Mouse (Mus musculus) forebrain, embryonic 12.5 days (tissue): ENCODE data around the gene Dusp1. TPM values are rescaled to one million over a fixed set of nuclear protein-coding genes. Genes with fewer than 3 reads are reported as not detected.

Source experiments
- ATAC-seq: fragments of 200-750 bp; cut with Nextera tagmentation; 2 replicates; pipeline ENCODE4 v1.8.0; 2017; ENCODE audit warnings: moderate TSS enrichment; ENCODE audit not compliant: low FRiP score
- H3K27ac ChIP-seq: fragments of 300-500 bp; sonication (generic); 2 replicates; pipeline ENCODE4 v1.5.1; 2016; ENCODE audit warnings: mild to moderate bottlenecking
- H3K27me3 ChIP-seq: fragments of 300-500 bp; sonication (generic); 2 replicates; pipeline ENCODE4 v1.6.1; 2016; ENCODE audit warnings: mild to moderate bottlenecking
- H3K36me3 ChIP-seq: fragments of 300-500 bp; sonication (generic); replicated peaks from 2 replicates; pipeline ENCODE4 v1.6.1; 2016; ENCODE audit warnings: mild to moderate bottlenecking
- H3K4me1 ChIP-seq: fragments of 300-500 bp; sonication (generic); 2 replicates; pipeline ENCODE4 v1.6.1; 2016
- H3K4me2 ChIP-seq: fragments of 300-500 bp; sonication (generic); 2 replicates; pipeline ENCODE4 v1.6.1; 2016; ENCODE audit warnings: mild to moderate bottlenecking, moderate library complexity
- H3K4me3 ChIP-seq: fragments of 300-500 bp; sonication (generic); replicated peaks from 2 replicates; pipeline ENCODE4 v1.5.1; 2016; ENCODE audit warnings: mild to moderate bottlenecking
- H3K9ac ChIP-seq: fragments of 300-500 bp; sonication (generic); 2 replicates; pipeline ENCODE4 v1.6.1; 2016; ENCODE audit warnings: mild to moderate bottlenecking
- H3K9me3 ChIP-seq: fragments of 300-500 bp; sonication (generic); 2 replicates; pipeline ENCODE4 v1.6.1; 2016
- WGBS: fragments of 180-500 bp; shearing (Covaris S2); methylation state at CpG from one replicate; pipeline ENCODE4 v1.1.7; 2016; 5-methylcytosine and 5-hydroxymethylcytosine counted together
- polyA plus RNA-seq: library from polyadenylated mRNA; unstranded; fragments of >200 nt; fragmentation: Nextera tagmentation; extraction: Ambion mirVana; gene quantifications from 2 replicates; pipeline ENCODE4 v1.2.1, GENCODE M21; 2016

The Dusp1 gene
- polyA plus RNA-seq, 1 experiment from 2014 or later, result 39.8 TPM

DNA sequence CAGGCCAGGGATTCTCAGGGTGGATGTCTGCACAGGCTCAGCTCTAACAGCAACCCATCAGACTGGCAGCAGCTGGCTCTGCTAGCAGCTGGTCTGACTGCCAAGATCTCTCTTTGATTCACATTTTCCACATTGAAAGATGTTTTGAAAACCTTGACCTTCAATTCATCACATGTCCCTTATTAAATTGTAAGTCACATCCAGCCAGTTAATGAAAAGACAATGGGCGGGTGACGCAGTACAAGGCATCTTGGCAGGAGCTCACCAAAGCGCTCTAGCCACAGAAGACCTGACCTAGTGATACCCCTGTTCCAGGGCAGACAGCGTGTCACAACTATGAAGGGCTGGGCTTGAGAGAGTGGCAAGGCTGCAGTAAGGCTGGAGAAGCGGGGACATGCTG, 20.4 kb upstream of the Dusp1 start:
- no peak overlapping the region for H3K4me2 ChIP-seq
- no peak overlapping the region for H3K27ac ChIP-seq
- H3K9me3 ChIP-seq, result no peaks in the 10 kb centered on the region
- no peak overlapping the region for H3K9ac ChIP-seq
- no peak for ATAC-seq
- no peaks in the 10 kb centered on the region for H3K27me3 ChIP-seq
- H3K4me3 ChIP-seq, result no peak overlapping the region
- peaks cover 16% of the 10 kb centered on the region for H3K4me1 ChIP-seq
- H3K36me3 ChIP-seq, result peaks cover 31% of the 10 kb centered on the region
- 92% methylated on average over 5 of the region's 5 CpGs for WGBS

DNA sequence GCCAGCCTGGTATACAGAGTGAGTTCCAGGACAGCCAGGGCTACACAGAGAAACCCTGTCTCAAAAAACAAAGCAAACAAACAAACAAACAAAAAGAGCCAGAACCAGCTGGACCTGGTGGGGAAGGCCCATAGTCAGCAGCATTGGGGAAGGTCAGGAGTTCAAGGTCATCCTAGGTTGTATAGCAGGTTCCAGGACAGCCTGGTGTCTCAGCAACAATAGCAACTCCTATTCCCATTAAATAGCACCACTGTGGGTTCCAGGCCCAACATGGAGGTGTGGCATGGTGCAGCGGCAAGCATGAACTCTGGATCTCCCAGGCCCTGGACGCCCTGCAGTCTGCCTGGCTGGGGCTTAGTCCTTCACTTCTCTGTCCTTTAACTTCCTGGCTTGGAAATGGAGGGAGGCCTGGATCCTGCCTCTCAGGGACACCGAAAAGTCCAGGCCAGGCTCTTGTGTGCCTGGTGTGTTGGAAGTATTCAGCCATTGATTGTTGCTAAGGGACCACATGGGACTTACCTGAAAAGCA, 19.0 kb upstream of the Dusp1 start:
- Histone ChIP-seq H3K4me3 (no peak overlapping the region), H3K27me3 (no peaks in the 10 kb centered on the region), H3K9ac (no peak overlapping the region), H3K9me3 (no peaks in the 10 kb centered on the region), H3K4me1 (peaks cover 24% of the 10 kb centered on the region), H3K4me2 (no peak overlapping the region), H3K36me3 (peaks cover 31% of the 10 kb centered on the region), H3K27ac (no peak overlapping the region)
- WGBS, result 97% methylated on average over 3 of the region's 3 CpGs
- ATAC-seq, result no peak

DNA sequence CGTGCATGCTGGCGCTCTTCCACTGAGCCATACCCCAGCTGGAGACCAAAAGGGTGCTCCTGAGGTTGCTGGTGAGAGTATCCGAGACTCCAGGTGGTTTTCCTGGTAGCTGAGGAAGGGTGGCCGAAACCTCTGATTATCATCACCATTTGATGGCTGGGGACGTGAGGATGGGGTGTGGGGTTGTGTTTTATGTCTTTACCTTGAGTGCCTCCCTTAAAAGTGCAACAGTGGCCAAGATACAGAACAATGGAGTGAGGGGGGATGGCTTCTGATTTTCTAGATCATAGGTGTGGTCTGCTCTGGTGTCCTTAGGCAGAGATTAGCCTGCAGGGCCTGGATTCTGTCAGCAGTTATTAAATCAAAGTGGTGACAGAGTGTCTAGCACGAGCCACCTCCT, 17.5 kb upstream of the Dusp1 start:
- WGBS, result 92% methylated on average over 6 of the region's 6 CpGs
- no peak overlapping the region for H3K4me3 ChIP-seq
- no peaks in the 10 kb centered on the region for H3K27me3 ChIP-seq
- peaks cover 21% of the 10 kb centered on the region for H3K4me1 ChIP-seq
- H3K27ac ChIP-seq, result no peak overlapping the region
- H3K36me3 ChIP-seq, result peaks cover 37% of the 10 kb centered on the region
- ATAC-seq, result no peak
- H3K9ac ChIP-seq, result no peak overlapping the region
- H3K9me3 ChIP-seq, result no peaks in the 10 kb centered on the region
- no peak overlapping the region for H3K4me2 ChIP-seq

DNA sequence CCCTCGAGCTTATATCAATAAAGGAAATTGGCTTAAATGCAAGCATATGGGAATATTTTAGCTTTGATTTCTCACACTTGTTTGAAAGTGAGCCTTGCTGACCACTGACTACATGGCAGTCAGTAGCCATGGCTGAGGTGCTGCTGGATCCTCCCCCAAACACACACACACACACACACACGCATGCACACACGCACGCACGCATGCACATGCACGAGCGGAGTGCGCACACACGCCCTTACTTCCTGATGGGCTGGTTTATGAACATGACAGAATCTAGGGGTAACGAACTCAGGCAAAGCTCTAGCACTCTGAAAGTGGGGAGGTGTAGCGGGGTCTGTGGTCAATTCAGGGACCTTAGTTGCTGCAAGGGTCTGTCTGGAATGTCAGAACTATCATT, 16.8 kb upstream of the Dusp1 start:
- no peak overlapping the region for H3K27ac ChIP-seq
- 96% methylated on average over 11 of the region's 11 CpGs for WGBS
- peaks cover 37% of the 10 kb centered on the region for H3K36me3 ChIP-seq
- no peaks in the 10 kb centered on the region for H3K9me3 ChIP-seq
- H3K9ac ChIP-seq, result no peak overlapping the region
- H3K27me3 ChIP-seq, result no peaks in the 10 kb centered on the region
- no peak for ATAC-seq
- no peak overlapping the region for H3K4me2 ChIP-seq
- no peak overlapping the region for H3K4me3 ChIP-seq
- peaks cover 14% of the 10 kb centered on the region; the same call in 1 of the 2 replicates for H3K4me1 ChIP-seq

DNA sequence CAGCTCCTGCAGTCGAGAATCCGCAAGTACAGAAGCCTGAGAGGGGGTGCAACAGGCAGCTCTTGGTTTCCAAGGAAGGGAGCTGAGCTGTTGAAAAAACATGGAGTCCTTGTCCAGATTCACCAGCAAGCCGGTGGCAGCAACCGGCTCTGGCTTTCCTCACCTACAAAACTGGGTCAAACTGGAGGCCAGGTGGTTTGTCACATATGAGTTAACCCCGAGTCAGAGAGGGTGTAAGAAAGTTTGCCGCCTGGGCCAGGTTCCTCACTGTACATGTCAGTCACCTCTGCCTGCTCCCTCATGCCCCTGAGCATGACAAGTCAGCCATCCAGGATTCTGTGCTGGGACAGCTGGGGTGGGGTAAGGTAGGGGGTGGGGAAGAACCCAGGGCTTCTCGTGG, 16.2 kb upstream of the Dusp1 start:
- Histone ChIP-seq H3K9me3 (no peaks in the 10 kb centered on the region), H3K27me3 (no peaks in the 10 kb centered on the region), H3K9ac (no peak overlapping the region), H3K4me2 (no peak overlapping the region), H3K27ac (no peak overlapping the region), H3K36me3 (peaks cover 37% of the 10 kb centered on the region), H3K4me3 (no peak overlapping the region), H3K4me1 (peaks cover 12% of the 10 kb centered on the region; the same call in 1 of the 2 replicates)
- no peak for ATAC-seq
- WGBS, result 86% methylated on average over 7 of the region's 7 CpGs

DNA sequence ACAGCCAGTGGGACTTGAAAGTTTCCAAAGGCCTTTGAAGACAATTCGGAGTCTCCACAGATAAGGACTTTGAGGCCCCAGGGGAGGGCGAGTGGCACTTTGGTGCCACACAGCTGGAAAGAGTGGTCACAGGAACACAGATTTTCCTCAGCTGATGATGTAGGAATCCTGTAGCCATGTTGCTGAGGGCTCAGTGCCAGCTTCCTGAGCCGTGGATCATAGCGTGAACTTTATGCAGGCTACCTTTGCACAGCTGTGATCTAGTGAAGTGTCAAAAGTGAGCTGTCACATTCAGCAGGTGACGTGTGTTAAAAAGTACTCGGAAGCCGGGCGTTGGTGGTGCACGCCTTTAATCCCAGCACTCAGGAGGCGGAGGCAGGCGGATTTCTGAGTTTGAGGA, 15.4 kb upstream of the Dusp1 start:
- WGBS, result 90% methylated on average over 11 of the region's 11 CpGs
- H3K4me2 ChIP-seq, result no peak overlapping the region
- H3K4me1 ChIP-seq, result peaks cover 12% of the 10 kb centered on the region; the same call in 1 of the 2 replicates
- no peak for ATAC-seq
- peaks cover 41% of the 10 kb centered on the region for H3K36me3 ChIP-seq
- no peak overlapping the region for H3K9ac ChIP-seq
- H3K27me3 ChIP-seq, result no peaks in the 10 kb centered on the region
- no peaks in the 10 kb centered on the region for H3K9me3 ChIP-seq
- H3K4me3 ChIP-seq, result no peak overlapping the region
- H3K27ac ChIP-seq, result no peak overlapping the region

DNA sequence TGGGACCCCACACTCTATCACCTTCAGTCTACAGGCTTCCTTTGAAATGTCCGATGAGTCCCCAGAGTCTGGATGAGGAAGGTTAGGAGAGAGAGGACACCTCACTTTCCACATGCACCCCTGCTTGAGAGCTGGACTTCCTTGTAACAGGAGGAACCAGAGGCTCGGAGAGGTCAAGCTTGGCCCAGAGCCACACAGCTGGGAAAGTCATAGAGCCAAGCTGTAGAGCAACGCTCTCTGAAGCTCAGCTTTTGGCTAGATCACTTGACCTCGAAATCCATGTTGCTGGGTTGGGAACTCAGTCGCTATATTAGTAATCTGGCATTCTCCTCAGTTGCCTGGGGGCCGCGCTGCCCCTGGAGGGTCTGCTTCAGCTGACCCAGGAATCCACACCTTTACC, 14.9 kb upstream of the Dusp1 start:
- no peak overlapping the region for H3K4me2 ChIP-seq
- H3K27me3 ChIP-seq, result no peaks in the 10 kb centered on the region
- H3K4me3 ChIP-seq, result no peak overlapping the region
- WGBS, result 96% methylated on average over 7 of the region's 7 CpGs
- peaks cover 44% of the 10 kb centered on the region for H3K36me3 ChIP-seq
- peaks cover 12% of the 10 kb centered on the region; the same call in 1 of the 2 replicates for H3K4me1 ChIP-seq
- H3K9ac ChIP-seq, result no peak overlapping the region
- H3K27ac ChIP-seq, result 0 out of 2 replicates have a peak overlapping the region, but pooled peaks have one; percentile 42
- no peaks in the 10 kb centered on the region for H3K9me3 ChIP-seq
- no peak for ATAC-seq

DNA sequence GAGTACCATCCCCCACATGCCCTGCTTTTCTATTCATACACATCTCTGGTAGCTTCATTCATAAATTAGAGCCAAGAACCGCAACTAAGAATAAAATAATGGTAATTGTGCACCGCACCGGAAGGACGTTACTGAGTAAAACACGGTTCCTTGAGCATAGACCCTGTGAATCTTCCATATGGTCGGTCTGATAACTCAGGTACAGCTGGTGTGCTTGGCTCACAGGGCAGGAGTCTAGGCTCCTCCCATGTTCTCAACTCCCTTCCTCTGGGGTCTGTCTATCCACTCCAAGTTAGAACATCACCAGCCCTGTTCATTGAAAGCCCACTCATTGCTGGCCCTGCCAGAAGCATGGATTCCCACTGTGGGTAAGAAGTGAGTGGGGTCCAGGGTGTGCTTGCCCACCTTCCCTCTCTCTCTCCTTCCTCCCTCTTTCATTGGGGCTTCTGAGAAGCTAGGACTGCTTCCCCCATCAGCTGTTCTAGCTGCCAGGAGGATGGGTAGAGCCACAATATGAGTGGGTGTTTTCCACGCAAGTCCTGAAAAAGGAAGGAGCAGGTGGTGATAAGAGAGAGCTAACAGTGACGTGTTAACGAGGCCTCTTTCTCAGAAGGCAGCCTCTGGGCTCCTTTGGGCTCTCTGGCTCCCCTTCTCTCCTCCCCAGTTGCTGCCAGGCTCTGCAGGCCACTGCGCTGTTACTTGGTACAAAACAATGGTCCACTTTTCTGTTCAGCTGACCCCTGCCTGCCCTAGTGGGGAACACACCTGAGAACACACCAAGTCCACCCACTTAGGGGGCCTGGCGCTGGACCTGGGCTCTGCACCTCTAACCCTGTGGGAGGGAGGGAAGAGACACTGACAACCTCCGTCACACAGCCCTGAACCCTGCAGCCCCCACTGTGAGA, 14.1 kb upstream of the Dusp1 start:
- Histone ChIP-seq H3K9me3 (no peaks in the 10 kb centered on the region), H3K27ac (peak overlapping the region; percentile 42), H3K4me1 (peaks cover 12% of the 10 kb centered on the region; the same call in 1 of the 2 replicates), H3K9ac (no peak overlapping the region), H3K36me3 (peaks cover 44% of the 10 kb centered on the region), H3K4me2 (no peak overlapping the region), H3K27me3 (no peaks in the 10 kb centered on the region), H3K4me3 (no peak overlapping the region)
- WGBS, result 78% methylated on average over 12 of the region's 12 CpGs
- no peak for ATAC-seq

DNA sequence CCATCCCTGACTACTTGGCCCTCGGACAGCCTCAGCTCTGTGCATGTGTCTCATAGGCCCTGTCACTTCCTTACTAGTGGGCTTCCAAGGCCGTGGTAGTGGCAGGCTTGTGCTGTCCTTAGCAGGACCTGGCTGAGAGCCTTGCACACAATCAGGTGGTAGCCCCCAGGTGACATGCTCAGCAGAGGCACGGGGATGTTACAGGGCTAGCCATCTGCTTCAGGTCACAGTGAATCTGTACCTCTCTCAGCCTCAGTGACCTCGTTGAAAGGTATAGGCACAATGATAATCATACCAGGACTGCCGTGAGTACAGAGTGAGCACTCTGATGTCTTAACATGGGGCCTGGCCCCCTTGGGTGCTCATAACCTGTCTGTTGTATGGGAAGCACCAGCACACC, 12.8 kb upstream of the Dusp1 start:
- Histone ChIP-seq H3K27ac (no peak overlapping the region), H3K4me3 (no peak overlapping the region), H3K4me2 (no peak overlapping the region), H3K36me3 (peaks cover 49% of the 10 kb centered on the region), H3K9ac (no peak overlapping the region), H3K4me1 (peaks cover 12% of the 10 kb centered on the region; the same call in 1 of the 2 replicates), H3K27me3 (no peaks in the 10 kb centered on the region), H3K9me3 (no peaks in the 10 kb centered on the region)
- ATAC-seq, result no peak
- 93% methylated on average over 5 of the region's 5 CpGs for WGBS

DNA sequence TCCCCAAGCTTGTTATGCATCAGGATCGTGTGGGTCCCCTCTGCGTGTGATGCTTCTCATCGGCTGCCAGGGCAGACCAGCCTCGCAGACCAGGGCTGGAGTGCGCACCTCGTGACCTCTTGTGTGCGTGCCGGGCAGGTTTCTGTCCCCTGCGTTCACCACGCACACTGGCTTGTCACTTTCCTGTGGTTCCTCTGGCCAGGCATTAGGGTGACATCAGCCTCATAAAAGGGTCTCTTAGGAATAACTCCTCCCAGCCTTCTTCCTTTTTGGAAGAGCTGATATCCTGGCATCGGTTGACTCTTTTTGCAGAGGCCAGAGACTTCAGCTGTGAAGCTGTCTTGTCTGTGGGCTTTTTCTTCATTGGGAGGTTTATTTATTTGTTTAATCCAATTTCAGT, 12.2 kb upstream of the Dusp1 start:
- H3K9ac ChIP-seq, result no peak overlapping the region
- H3K4me3 ChIP-seq, result no peak overlapping the region
- no peaks in the 10 kb centered on the region for H3K27me3 ChIP-seq
- H3K27ac ChIP-seq, result no peak overlapping the region
- H3K4me1 ChIP-seq, result peaks cover 12% of the 10 kb centered on the region; the same call in 1 of the 2 replicates
- ATAC-seq, result no peak
- no peaks in the 10 kb centered on the region for H3K9me3 ChIP-seq
- WGBS, result 94% methylated on average over 11 of the region's 11 CpGs
- no peak overlapping the region for H3K4me2 ChIP-seq
- H3K36me3 ChIP-seq, result peaks cover 53% of the 10 kb centered on the region

DNA sequence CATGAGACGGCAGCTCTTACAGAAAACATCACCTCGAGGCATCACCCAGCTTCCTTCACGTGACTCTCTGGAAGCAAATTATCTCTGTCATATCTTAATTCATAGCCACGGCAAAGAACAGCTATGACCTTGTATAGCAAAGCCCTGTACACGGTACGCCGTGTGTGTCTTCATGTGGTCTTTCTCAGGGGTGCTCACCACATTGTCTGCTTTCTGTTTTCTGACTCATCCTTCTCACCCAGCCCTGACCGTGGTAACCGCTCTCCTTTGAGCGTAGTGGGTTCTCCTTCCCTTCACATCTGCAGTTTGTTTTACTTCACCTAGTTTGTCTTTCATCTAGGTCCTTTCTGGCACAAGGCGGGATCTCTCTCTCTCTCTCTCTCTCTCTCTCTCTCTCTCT, 10.3 kb upstream of the Dusp1 start:
- H3K36me3 ChIP-seq, result peaks cover 58% of the 10 kb centered on the region
- peaks cover 12% of the 10 kb centered on the region; the same call in 1 of the 2 replicates for H3K4me1 ChIP-seq
- no peak overlapping the region for H3K9ac ChIP-seq
- no peaks in the 10 kb centered on the region for H3K27me3 ChIP-seq
- no peak for ATAC-seq
- H3K4me3 ChIP-seq, result no peak overlapping the region
- H3K9me3 ChIP-seq, result no peaks in the 10 kb centered on the region
- H3K4me2 ChIP-seq, result no peak overlapping the region
- H3K27ac ChIP-seq, result no peak overlapping the region
- WGBS, result 94% methylated on average over 11 of the region's 11 CpGs

DNA sequence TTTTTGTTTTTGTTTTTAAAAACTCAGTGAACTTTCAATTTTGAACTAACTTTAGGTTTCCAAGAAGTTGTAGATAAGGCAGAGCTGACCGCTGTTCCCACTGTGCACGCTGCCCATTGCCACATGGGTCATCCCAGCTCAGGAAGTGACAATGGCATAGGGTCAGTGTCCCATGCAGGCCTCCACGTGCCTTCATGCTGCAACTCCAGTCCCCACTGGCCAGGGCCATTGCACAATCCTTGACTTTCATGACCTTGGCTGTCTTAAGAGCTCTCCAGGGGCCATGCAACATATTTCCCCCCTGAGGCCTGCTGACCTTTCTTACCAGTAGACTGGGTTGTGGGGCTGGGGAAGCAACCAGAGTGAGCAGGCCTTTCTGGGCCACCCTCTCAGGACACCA, 9.4 kb upstream of the Dusp1 start:
- no peaks in the 10 kb centered on the region for H3K9me3 ChIP-seq
- peaks cover 67% of the 10 kb centered on the region for H3K36me3 ChIP-seq
- H3K27ac ChIP-seq, result no peak overlapping the region
- H3K27me3 ChIP-seq, result no peaks in the 10 kb centered on the region
- H3K4me2 ChIP-seq, result no peak overlapping the region
- 90% methylated on average over 3 of the region's 3 CpGs for WGBS
- no peak overlapping the region for H3K4me3 ChIP-seq
- H3K9ac ChIP-seq, result no peak overlapping the region
- H3K4me1 ChIP-seq, result peaks cover 9% of the 10 kb centered on the region; the same call in 1 of the 2 replicates
- ATAC-seq, result no peak
